Mouse (Mus musculus) R1 (cell line): Measurements from ENCODE around the gene Txnip.
A peak's percentile ranks its signal among the peaks of the same experiment; 100 is the strongest.

Experiments used
- DNase-seq: peaks from one replicate; pipeline ENCODE4 v3.0.0-alpha.2; 2018; ENCODE audit warnings: low read depth, low spot score

Txnip gene

GRCm38 (mm10) chr3:96551890-96552289, 5.9 kb upstream of the Txnip start:
- no peak for DNase-seq

- no peak for DNase-seq
These were observed 4.2 kb upstream of the Txnip start for GRCm38 (mm10) chr3:96553601-96554000.

GRCm38 (mm10) chr3:96554251-96554650, 3.5 kb upstream of the Txnip start:
- no peak for DNase-seq

GRCm38 (mm10) chr3:96555041-96555596, 2.6 kb upstream of the Txnip start:
- no peak for DNase-seq

GRCm38 (mm10) chr3:96555999-96556614, 1.6 kb upstream of the Txnip start:
- no peak for DNase-seq

- DNase-seq: peak; percentile 54
These were observed 814 bp upstream of the Txnip start for GRCm38 (mm10) chr3:96556651-96557635.

GRCm38 (mm10) chr3:96558159-96558558, 402 bp downstream of the Txnip start:
- no peak for DNase-seq

GRCm38 (mm10) chr3:96558668-96559196, 975 bp downstream of the Txnip start:
- no peak for DNase-seq

GRCm38 (mm10) chr3:96559398-96559910, 1.7 kb downstream of the Txnip start:
- DNase-seq: no peak

- no peak for DNase-seq
These were observed 2.4 kb downstream of the Txnip start for GRCm38 (mm10) chr3:96559911-96560850.

GRCm38 (mm10) chr3:96560881-96561668, 3.3 kb downstream of the Txnip start:
- DNase-seq: no peak

- DNase-seq: peak; percentile 30
These were observed 4.4 kb downstream of the Txnip start for GRCm38 (mm10) chr3:96561946-96562681.

GRCm38 (mm10) chr3:96563267-96563666, 5.5 kb downstream of the Txnip start:
- no peak for DNase-seq

GRCm38 (mm10) chr3:96563911-96564632, 6.3 kb downstream of the Txnip start:
- peak; percentile 70 for DNase-seq

- peak; percentile 93 for DNase-seq
These were observed 6.9 kb downstream of the Txnip start for GRCm38 (mm10) chr3:96564633-96565032.

- DNase-seq: peak; percentile 95
These were observed 7.3 kb downstream of the Txnip start for GRCm38 (mm10) chr3:96565105-96565504.

- DNase-seq: no peak
These were observed 9.1 kb downstream of the Txnip start for GRCm38 (mm10) chr3:96566661-96567450.

GRCm38 (mm10) chr3:96568605-96569004, 10.8 kb downstream of the Txnip start:
- DNase-seq: peak; percentile 42
